Mouse (Mus musculus) urinary bladder, postnatal 25 days (tissue): ENCODE measurements at regions not wholly inside any gene's neighbourhood (a gene's known extent, or its start where the extent isn't known, plus 50 kb on each side); places are given as distances from the start of the nearest gene placed in this dataset.

ENCODE experiments used
- DNase-seq: peaks from one replicate; pipeline ENCODE4 v3.0.0; 2022; ENCODE audit warnings: low spot score

- no peak for DNase-seq
Measured at GRCm38 (mm10) chr11:6785471-6785870, 52.0 kb downstream of the Gm11983 start.

- no peak for DNase-seq
Measured at GRCm38 (mm10) chr11:6782826-6783225, 54.6 kb downstream of the Gm11983 start.

- DNase-seq = no peak
Measured at GRCm38 (mm10) chr11:6779752-6780151, 57.7 kb downstream of the Gm11983 start.

- DNase-seq = no peak
Measured at GRCm38 (mm10) chr11:6778596-6779360, 58.7 kb downstream of the Gm11983 start.

DNA sequence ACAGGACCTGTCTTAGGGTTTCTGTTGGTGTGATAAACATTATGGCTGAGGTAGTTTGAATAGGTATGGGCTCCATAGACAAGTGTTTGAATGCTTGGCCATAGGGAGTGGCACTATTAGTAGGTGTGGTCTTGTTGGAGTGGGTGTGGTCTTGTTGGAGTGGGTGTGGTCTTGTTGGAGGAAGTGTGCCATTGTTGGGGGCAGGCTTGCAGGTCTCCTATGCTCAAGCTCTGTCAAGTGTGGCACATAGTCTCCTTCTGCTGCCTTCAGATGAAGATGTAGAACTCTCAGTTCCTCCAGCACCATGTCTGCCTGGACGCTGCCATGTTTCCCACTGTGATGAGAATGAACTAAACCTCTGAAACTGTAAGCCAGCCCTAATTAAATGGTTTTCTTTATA is 59.9 kb downstream of the Gm11983 start:
- DNase-seq = no peak

DNA sequence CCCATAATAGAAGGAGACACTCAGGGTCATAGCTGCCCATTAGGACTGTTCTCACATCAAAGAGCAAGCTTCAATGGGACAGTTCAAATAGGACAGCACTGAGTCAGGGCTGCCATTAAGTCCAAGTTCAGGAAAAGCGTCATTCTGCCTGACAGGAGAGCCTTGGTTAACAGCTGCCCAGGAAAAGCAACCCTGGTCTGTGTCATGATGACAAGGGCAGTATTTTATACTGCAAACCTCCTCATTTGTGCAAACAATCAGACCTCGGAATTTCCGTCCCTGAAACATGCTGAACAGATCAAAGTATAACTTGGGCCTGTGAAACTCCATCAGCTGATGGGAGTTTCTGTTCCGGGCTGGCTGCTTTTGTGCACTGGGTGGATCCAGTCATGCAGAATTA is 62.8 kb downstream of the Gm11983 start:
- no peak for DNase-seq

GRCm38 (mm10) chr11:6773951-6774350 is 63.5 kb downstream of the Gm11983 start:
- no peak for DNase-seq

- DNase-seq = no peak
Measured at GRCm38 (mm10) chr11:6773364-6773763, 64.1 kb downstream of the Gm11983 start.

DNA sequence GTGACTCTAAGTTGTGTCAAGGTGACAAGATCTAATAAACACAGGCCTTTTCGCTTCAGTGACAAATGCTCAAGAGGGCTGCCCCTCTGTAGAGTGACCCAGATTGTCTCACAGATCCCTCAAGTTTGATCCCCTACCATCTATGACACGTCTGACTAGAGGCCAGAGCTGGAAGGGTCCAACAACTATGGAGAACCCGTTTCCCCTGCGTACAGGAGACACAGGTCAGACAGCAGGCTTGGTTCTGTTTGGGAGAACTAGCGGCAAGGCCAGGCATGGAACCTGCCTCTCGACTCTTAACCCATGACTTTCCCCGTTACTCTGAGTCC is 68.1 kb downstream of the Gm11983 start:
- no peak for DNase-seq

DNA sequence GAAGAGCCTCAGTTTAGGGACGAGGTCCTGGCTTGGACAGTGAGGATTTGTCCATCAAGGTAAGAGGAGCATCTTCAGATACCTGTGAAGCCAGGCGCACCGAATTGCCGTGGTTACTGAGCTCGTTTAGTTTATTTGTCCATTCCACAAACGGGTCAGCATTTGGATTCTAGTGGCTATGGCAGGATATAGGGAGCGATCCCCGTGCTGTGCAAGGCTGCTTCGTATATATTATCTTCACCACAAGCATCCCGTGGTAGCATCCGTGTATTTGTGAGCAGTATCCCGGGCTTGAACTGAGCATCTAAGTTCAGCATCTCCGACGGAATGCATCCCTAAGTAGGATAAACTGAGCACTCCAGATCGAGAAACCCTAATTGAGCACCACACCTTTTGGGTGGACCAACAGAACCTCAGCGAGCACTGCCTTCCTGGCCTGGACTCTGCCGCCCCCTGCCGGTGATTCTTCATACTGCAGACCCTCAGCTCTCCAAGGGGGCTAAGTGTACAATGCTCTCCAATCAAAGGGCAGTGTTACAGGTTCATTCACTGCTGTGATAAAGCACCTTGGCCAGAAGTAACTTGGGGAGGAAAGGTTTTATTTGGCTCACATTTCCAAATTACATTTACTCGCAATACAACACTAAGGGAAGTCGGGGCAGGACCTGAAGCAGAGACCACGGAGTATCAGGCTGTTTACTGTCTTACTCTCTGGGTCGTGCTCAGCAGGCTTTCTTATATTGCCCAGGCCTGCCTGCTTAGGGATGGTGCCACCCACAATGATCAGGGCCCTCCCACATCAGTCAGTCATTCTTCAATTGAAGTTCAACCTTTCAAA is 68.6 kb downstream of the Gm11983 start:
- DNase-seq = peak; percentile 78

DNA sequence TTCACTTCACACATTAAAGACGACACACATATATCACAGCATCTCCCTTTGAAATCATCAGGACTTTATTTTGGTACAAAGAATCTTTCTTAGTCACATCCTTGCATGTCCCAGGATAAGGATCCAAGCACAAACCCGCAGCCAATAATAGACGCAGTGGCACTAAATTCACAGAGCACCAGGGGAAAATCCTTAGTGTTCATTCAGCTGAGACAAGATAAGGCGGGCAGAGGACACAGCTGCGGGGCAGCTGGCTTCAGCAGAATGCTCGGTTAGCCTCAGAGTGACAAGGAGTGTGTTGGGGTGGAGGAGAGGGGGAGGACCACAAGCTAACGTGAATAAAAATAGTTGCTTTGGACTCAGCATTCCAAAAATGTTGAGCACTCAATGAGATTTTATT is 70.7 kb downstream of the Gm11983 start:
- no peak for DNase-seq

DNA sequence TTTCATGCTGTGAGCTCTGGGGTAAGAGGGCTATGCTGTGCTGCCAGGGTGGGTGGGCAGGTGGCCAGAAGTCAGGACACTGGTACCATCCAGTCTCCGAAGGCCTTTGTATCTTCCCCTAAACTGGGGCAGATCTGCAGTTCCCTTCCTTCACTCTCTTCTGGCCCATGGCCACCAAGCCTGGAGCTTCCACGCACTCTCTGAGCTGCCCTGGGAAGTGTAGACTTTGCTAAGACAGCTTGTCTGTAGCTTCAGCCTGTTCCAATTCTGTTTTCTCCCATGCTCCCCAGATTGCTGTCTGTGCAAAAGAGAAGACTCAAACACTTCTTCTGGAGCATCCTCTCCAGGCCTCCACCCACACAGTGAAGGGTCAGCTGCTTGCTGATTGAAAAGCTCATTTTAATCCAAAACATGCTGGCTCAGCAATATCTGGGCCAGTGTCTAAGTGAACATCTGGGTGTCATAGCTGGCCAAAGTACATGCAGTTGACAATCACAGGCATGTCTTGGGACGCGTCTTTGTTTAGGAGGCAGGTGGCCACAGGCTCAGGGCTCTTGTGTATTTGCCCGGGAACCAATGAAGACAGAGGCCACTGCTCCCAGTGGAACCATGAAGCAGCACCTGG is 72.0 kb downstream of the Gm11983 start:
- DNase-seq = no peak

- no peak for DNase-seq
Measured at GRCm38 (mm10) chr11:6764186-6764585, 73.3 kb downstream of the Gm11983 start.

DNA sequence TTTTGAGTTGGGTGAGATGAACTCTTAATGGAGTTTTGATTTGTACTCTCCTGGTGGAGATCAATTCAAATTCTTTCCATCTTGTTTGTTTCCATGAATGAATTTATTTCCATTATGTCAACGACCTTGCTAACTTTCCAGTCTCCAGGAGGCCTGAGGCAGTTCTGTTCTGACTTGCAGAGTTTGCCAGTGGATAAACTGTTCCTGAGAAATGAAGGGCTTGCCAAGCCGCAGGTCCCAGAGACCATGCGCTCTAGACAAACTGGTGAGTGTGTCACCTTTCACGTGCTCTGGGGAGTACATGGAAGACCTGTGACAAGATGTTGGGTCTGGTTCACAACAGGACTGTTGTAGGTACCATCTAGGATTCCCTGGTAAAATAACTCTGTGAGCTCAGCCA is 74.5 kb downstream of the Gm11983 start:
- no peak for DNase-seq

DNA sequence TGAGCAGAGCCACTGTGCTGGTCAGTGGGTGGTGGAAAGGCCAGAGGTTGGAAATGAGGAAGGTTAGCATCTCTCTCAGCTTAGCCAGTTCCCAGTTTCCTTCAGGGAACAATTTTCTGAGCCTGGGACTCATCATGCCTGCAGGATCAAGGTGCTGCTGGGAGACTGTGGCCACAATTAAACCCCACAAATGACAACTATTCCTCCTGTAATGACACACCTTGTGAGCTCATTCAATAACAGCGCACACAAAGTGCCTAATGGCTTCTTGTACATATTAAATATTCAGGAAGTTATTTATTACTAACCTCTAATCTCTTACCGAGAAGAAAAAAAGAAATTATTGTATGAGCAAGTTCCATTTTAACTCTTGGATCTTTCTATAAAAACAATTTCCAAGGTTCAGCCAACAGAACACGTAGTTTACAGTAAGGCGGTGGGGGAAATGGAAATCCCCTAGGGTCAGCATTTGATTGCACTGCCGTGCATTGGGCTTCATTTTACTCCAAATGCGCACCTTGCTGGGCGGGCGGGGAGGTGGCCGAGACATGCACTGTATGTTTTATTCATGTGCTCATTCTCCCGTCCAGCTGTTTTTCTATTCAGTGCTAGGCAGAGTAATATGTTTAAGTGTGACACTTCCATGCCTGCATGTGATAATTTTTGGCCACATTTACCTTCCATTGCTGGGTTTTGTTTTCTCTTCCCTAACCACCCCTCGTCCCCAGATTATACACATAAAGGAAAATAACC is 75.4 kb downstream of the Gm11983 start:
- no peak for DNase-seq

DNA sequence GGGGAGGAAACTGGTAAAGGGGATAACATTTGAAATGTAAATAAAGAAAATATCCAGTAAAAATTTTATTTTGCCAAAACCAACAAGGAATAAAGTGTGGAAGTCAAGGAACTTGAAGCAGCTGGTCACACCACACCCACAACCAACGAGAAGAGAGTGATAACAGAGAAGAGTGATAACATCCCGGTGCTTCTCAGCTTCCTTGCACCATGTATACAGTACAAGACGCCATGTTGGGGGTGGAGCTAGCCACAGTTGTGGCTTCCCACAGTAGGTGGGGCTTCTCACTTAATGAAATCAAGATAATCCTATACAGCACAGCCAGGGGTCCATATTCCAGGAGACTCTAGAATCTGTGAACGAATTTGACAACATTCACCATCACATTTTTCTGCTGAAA is 77.9 kb downstream of the Gm11983 start:
- DNase-seq = no peak

DNA sequence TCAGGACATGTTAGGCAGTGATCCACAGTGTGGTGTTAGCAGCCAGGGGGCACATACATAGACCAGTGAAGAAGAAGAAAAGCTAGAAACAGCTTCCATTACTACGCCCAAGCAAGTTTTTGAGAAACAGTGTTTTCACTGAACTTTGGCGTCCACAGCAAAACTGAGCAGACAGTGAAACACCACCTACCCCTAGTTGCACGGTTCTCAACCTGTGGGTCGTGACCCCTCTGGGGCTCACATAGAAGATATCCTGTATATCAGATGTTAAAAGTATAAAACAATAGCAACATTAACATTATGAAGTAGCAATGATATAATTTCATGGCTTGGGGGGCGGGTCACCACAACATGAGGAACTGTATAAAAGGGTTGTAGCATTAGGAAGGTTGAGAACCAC is 81.1 kb downstream of the Ramp3 start:
- DNase-seq = no peak

- no peak for DNase-seq
Measured at GRCm38 (mm10) chr11:6738581-6738980, 80.3 kb downstream of the Ramp3 start.

- no peak for DNase-seq
Measured at GRCm38 (mm10) chr11:6738163-6738562, 79.8 kb downstream of the Ramp3 start.

DNA sequence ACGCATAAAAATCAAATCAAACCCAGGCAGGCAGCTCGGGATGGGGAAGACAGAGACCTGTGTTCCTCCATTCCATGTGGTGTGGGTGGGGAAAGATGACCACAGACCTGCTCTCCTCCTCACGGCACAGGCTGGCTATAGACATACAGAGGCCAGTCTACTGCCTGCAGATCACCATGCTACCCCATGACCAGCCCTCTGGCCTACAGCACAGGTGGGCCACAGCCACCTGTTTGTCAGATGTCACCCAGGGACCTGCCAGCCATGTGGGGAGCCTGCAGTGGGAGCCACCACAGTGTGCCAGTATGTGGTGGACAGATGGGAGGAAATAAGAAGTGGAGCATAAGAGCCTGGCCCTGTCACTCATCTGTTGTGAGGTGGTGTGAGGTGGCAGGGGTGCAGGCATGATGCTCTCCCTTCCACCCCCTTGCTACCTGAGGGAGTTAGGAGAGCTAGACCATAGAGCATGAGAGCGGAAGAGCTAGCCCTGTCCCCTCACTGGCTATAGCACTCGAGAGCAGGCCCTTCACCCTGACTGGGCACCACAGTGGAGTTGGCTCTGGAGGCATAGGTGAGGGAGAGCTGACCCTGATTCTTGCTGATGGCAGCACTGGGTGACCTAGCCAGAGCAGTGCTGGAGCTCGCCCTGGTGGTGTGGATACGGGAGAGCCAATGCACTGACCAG is 76.6 kb downstream of the Ramp3 start:
- no peak for DNase-seq

DNA sequence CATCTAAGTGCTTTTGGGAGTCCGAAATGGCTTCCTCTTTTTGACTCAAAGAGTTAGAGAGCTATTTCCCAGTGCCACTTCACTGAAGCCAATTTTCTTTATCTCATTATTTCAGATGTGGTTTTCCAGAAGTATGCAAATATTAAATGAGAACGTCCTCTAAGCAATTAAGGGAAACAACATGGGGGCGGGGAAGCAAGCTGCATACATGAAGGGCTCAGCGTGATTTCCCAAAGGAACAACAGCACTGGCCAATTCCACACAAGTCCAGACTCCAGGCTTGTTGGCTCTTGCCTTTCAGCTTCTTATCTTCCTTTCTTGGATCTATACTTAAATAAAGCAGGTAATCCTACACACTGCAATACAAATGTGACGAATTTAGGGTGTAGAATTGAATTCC is 73.2 kb downstream of the Ramp3 start:
- no peak for DNase-seq
